Mouse (Mus musculus): ENCODE data around the gene Flvcr1. TPM values are rescaled to one million over a fixed set of nuclear protein-coding genes. Genes with fewer than 3 reads are reported as not detected.
"Not testable (repeated sequence)": the region's sequence is repeated elsewhere in the genome, so short reads cannot be mapped to it uniquely, and the experiment has no call there.

Gene Flvcr1
- polyA plus RNA-seq, 1 experiment: 3.2 TPM

DNA sequence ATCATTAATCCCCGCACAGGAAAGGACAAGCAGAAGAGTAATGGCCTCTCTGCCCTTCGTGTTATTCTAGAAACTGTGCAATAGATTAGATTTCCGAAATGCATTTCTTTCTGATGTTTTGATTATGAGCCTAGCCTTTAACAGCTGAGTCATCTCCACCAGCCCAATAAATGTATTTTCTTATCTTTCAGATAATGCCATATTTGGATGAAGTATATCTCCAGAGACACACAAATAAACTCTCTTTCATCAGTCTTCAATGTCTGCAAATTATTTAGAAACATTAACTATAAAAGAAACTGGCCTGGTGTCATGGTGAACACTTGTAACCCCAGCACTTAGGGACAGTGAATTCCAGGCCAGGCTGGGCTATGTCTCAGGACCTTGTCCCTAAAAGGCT lies 16.7 kb upstream of the Flvcr1 start:
- H3K4me3 ChIP-seq (replicated peaks): no peak overlapping the region
- TF ChIP-seq FLI1 (IDR thresholded peaks at IDR 0.05; ENCODE audit: low read length): no peak
- TF ChIP-seq GATA1 (IDR thresholded peaks at IDR 0.05; ENCODE audit: borderline replicate concordance, low read length): no peak
- H3K9me3 ChIP-seq: no peaks in the 10 kb centered on the region
- H3K36me3 ChIP-seq (replicated peaks; ENCODE audit: low read length): peaks cover 22% of the 10 kb centered on the region
- H3K27me3 ChIP-seq (replicated peaks): peaks cover 13% of the 10 kb centered on the region
- H3K4me1 ChIP-seq: 0 out of 2 replicates have a peak, but pooled peaks cover 5% of the 10 kb centered on the region

DNA sequence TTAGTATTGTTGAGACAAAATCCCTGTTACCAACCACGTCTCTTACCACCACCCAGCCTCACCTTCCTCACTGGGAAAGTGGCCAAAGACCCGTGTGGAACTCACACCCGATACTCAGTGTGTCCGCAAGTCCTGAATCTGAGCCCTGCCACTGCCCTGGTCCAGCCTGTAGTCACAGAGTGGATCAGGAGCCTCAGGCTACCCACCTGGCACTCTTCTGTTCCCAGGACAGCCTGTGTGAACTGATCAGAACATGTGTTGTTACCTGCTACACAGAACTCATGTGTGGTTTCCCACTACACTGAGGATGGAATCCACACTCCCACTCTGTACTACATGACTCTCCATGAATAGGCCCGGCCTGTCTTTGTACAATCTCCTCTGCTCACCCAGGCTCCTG lies 16.1 kb upstream of the Flvcr1 start:
- TF ChIP-seq FLI1 (IDR thresholded peaks at IDR 0.05; ENCODE audit: low read length): no peak
- no peak for TF ChIP-seq GATA1 (IDR thresholded peaks at IDR 0.05; ENCODE audit: borderline replicate concordance, low read length)
- Histone ChIP-seq H3K4me1 (0 out of 2 replicates have a peak, but pooled peaks cover 5% of the 10 kb centered on the region), H3K36me3 (replicated peaks; ENCODE audit: low read length) (peaks cover 19% of the 10 kb centered on the region), H3K9me3 (no peaks in the 10 kb centered on the region), H3K27me3 (replicated peaks) (peaks cover 14% of the 10 kb centered on the region), H3K4me3 (replicated peaks) (no peak overlapping the region)

DNA sequence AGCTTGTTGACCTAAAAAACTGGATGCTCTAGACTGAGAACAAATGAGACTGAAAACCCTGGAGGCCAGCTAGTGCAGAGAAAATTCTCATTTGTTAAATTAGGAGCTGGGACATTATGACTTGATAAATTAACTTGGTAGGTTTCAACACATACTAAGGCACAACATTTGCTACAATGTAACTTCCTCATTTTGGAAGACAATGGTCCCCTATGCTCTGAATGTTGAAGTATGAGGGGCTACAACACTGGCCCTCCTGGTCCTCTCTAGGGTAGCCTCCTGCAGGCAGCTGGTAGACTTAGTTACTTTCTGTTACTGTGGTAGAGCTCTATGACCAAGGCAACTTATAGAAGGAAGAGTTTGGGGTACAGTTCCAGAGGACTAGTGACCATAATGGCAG lies 15.4 kb upstream of the Flvcr1 start:
- Histone ChIP-seq H3K27me3 (replicated peaks) (peaks cover 20% of the 10 kb centered on the region), H3K36me3 (replicated peaks; ENCODE audit: low read length) (peaks cover 16% of the 10 kb centered on the region), H3K4me3 (replicated peaks) (no peak overlapping the region), H3K9me3 (no peaks in the 10 kb centered on the region), H3K4me1 (0 out of 2 replicates have a peak, but pooled peaks cover 5% of the 10 kb centered on the region)
- TF ChIP-seq GATA1 (IDR thresholded peaks at IDR 0.05; ENCODE audit: borderline replicate concordance, low read length) (no peak), FLI1 (IDR thresholded peaks at IDR 0.05; ENCODE audit: low read length) (no peak)

DNA sequence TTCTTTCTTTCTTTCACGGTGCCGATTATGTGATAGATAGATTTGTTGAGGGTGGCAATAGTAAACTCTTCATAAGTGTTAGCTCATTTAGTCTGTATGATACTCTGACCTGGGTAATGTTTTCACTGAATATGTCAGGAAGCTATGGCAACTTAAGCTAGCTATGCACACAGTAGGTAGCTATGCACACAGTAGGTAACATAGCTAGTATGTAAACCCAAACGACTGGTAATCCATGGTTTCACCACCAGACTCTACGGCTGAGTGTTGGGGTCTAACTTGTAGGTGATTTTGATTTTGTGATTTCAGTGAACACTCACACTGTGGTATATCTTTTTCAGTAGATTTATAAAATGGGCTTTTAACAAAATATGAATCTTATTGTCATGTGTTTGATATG lies 12.0 kb upstream of the Flvcr1 start:
- Histone ChIP-seq H3K4me1 (0 out of 2 replicates have a peak, but pooled peaks cover 5% of the 10 kb centered on the region), H3K4me3 (replicated peaks) (no peak overlapping the region), H3K9me3 (no peaks in the 10 kb centered on the region), H3K27me3 (replicated peaks) (peaks cover 19% of the 10 kb centered on the region), H3K36me3 (replicated peaks; ENCODE audit: low read length) (no peaks in the 10 kb centered on the region)
- no peak for TF ChIP-seq FLI1 (IDR thresholded peaks at IDR 0.05; ENCODE audit: low read length)
- no peak for TF ChIP-seq GATA1 (IDR thresholded peaks at IDR 0.05; ENCODE audit: borderline replicate concordance, low read length)

DNA sequence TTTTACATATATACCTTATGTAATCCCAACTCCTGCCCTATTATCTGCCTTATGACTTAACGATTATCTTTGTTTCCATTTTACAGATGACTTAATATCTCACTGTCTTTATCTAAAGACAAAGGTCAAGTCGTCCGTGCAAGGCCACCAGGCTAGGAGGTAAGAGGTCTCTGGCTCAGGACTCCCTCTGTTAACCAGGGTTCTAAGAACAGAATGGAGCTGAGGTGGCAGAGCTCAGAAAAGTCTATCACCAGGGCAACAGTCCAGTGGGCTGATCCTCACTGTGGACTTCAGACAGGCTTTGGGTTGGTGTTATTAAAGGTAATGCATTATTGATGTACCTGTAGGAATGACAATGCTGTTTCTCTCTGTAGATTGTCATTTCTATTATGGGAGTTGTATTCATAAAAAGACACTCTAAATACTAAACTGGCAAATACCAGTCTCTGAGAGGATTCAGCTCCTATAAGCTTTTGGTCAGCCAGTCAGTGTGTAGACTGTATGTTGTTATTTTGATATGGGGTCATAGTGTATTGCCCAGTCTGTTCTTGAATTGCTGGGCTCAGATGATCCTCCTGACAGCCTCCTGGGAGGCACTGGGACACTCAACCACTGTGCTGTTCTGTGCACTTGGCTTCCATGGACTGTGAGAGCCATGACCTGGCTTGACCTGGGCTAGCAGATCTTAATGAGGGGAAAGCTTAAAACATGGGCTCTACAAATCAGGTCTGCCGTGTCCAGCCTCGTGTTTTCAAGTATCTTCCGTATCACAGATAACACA lies 10.8 kb upstream of the Flvcr1 start, which contains the start of gene Spata45:
Gene Spata45 (plus strand): TSS at position 86 of the 781 bp plus-strand sequence.
- Histone ChIP-seq H3K27me3 (replicated peaks) (peaks cover 16% of the 10 kb centered on the region), H3K9me3 (no peaks in the 10 kb centered on the region), H3K4me1 (peaks cover 3% of the 10 kb centered on the region), H3K36me3 (replicated peaks; ENCODE audit: low read length) (no peaks in the 10 kb centered on the region), H3K4me3 (replicated peaks) (no peak within 1 kb of the TSS)
- no peak for TF ChIP-seq FLI1 (IDR thresholded peaks at IDR 0.05; ENCODE audit: low read length)
- TF ChIP-seq GATA1 (IDR thresholded peaks at IDR 0.05; ENCODE audit: borderline replicate concordance, low read length): no peak

DNA sequence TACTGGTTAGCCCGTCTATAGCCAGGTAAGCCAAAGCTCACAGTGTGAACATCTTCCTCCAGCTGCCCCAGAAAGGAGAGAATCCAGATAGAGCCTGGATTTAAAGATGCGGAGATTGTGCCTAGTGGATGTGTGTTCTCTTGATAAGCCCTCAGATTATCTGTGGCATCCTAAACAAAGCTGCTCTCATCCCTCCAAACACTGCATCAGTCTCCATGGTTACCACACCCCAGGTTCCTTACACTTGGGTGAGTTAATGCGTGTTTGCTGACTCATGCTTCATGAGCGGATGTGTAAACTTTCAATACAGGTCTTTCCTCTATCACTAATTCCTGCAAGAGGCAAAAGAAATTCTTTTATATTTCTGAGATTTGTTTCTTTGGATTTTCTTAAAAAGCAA lies 9.7 kb upstream of the Flvcr1 start:
- TF ChIP-seq GATA1 (IDR thresholded peaks at IDR 0.05; ENCODE audit: borderline replicate concordance, low read length) (no peak), FLI1 (IDR thresholded peaks at IDR 0.05; ENCODE audit: low read length) (no peak)
- peaks cover 16% of the 10 kb centered on the region for H3K27me3 ChIP-seq (replicated peaks)
- no peaks in the 10 kb centered on the region for H3K9me3 ChIP-seq
- no peaks in the 10 kb centered on the region for H3K36me3 ChIP-seq (replicated peaks; ENCODE audit: low read length)
- H3K4me1 ChIP-seq: peaks cover 14% of the 10 kb centered on the region
- H3K4me3 ChIP-seq (replicated peaks): no peak overlapping the region

DNA sequence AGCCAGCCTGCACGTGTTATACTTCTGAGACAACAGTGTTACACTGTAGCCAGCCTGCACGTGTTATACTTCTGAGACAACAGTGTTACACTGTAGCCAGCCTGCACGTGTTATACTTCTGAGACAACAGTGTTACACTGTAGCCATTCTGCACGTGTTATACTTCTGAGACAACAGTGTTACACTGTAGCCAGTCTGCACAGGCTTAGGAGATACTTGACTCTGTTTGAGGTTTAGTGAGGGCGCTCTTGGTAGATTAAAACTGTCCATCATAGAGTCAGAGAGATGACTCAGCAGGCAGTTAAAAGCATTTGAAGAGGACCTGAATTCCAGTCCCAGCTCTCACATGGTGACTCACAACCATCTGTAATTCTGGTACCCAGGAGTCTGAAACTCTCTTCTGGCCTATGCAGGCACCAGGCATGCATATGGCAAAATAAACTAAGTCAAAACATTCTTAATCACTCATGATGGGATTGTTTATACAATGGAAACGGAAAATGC lies 5.0 kb upstream of the Flvcr1 start:
- not testable (repeated sequence) for H3K27me3 ChIP-seq (replicated peaks); H3K36me3 ChIP-seq (replicated peaks; ENCODE audit: low read length); H3K9me3 ChIP-seq; H3K4me3 ChIP-seq (replicated peaks)
- peaks cover 27% of the 10 kb centered on the region for H3K4me1 ChIP-seq

DNA sequence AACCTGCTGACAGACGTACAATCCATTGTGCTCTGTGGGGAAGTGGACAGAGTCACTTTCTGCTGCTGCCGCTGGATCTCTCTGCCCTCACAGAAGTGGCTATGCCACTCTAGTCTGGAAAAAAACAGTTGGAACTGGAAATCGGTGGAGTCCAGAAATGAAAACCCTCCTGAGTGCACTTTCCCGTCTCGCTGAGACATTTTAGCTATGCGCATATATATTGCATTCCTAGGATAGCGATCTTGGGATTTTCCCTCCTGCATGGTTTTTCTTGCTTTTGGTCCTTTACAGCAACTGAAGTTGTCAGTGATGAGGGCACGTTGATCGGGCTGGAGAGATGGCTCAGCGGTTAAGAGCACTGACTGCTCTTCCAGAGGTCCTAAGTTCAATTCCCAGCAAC lies 4.2 kb upstream of the Flvcr1 start:
- peaks cover 31% of the 10 kb centered on the region for H3K4me1 ChIP-seq
- no peaks in the 10 kb centered on the region for H3K9me3 ChIP-seq
- H3K27me3 ChIP-seq (replicated peaks): peaks cover 6% of the 10 kb centered on the region
- TF ChIP-seq FLI1 (IDR thresholded peaks at IDR 0.05; ENCODE audit: low read length) (no peak), GATA1 (IDR thresholded peaks at IDR 0.05; ENCODE audit: borderline replicate concordance, low read length) (no peak)
- H3K4me3 ChIP-seq (replicated peaks): no peak overlapping the region
- no peaks in the 10 kb centered on the region for H3K36me3 ChIP-seq (replicated peaks; ENCODE audit: low read length)

DNA sequence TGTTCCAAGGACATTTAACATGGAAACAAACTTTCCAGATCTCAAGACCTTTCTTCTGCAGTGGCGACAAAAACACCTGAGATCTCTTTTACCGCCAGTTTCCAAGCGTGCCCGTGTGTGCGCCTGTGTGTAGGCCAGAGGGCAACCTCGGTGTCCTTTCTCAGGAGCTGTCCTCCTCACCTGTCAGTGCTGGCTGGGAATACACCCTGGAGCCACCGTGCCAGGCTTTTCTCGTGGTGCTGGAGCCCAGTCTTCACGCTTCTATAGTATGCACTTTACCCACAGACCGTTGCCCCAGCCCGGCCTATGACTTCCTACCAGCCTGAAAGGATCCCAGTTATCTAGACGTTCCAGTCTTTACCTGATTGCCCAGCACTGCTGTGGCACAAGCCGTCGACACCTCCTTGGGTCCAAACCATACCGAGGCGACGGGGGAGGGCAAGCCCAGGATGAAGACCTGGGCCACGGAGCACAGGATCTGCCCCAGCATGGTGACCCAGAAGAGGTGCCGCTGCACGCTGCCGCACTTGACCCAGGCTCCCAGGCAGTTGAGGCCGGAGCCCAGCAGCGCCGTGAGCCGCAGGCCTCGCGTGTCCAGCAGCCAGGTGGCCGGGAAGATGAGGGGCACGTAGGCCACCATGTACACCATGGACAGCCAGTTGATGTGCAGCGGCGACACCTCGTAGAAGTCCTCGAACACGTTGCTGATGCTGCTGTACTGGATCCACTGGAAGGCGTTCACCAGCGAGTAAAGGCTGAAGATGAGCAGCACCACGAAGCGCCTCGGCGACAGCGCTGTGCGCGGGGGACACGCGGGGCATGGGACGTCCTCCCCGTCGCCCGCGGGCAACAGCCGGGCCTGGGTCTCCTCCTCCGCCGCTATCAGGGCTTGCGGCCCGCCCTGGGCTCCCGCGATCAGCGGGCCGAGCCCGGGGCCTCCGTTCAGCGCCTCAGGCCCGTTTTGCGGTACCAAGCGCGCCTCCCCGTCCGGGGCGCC lies 644 bp downstream of the Flvcr1 start:
- no peak for TF ChIP-seq GATA1 (IDR thresholded peaks at IDR 0.05; ENCODE audit: borderline replicate concordance, low read length)
- no peak for TF ChIP-seq FLI1 (IDR thresholded peaks at IDR 0.05; ENCODE audit: low read length)
- peak overlapping the region; percentile 94 for H3K4me3 ChIP-seq (replicated peaks)
- peaks cover 18% of the 10 kb centered on the region for H3K36me3 ChIP-seq (replicated peaks; ENCODE audit: low read length)
- H3K27me3 ChIP-seq (replicated peaks): no peaks in the 10 kb centered on the region
- peaks cover 34% of the 10 kb centered on the region for H3K4me1 ChIP-seq
- no peaks in the 10 kb centered on the region for H3K9me3 ChIP-seq

DNA sequence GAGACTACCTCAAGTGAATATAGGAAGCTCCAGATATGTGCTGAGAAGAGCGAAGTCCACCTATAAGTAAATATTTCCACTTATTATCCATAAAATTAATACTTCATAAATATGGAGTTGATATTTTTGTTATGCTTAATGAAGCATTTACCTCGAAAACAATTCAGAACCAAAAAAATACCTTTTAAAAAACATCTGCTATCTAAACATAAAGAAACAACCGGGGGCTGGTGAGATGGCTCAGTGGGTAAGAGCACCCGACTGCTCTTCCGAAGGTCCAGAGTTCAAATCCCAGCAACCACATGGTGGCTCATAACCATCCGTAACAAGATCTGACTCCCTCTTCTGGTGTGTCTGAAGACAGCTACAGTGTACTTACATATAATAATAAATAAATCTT lies 2.2 kb downstream of the Flvcr1 start:
- Histone ChIP-seq H3K4me1 (peaks cover 34% of the 10 kb centered on the region), H3K36me3 (replicated peaks; ENCODE audit: low read length) (peaks cover 27% of the 10 kb centered on the region)
- H3K9me3 ChIP-seq; H3K27me3 ChIP-seq (replicated peaks); H3K4me3 ChIP-seq (replicated peaks): not testable (repeated sequence)
